Mouse (Mus musculus) megakaryocyte-erythroid progenitor cell, adult 5-6 weeks (primary cell): ENCODE measurements at regions not wholly inside any gene's neighbourhood (a gene's known extent, or its start where the extent isn't known, plus 50 kb on each side); places are given as distances from the start of the nearest gene placed in this dataset.

Source experiments
- ATAC-seq: replicated peaks from 2 replicates; pipeline ENCODE4 v1.8.0; 2016; ENCODE audit warnings: mild to moderate bottlenecking, inconsistent platforms; ENCODE audit not compliant: severe bottlenecking, poor library complexity, low FRiP score, low TSS enrichment

GRCm38 (mm10) chr8:127662776-127663499 lies 599.2 kb downstream of the Pard3 start:
- no peak for ATAC-seq

- ATAC-seq: 0 out of 2 replicates have a peak, but pooled peaks have one; percentile 18
Measured at GRCm38 (mm10) chr8:127666606-127667005, 602.9 kb downstream of the Pard3 start.

GRCm38 (mm10) chr8:127668991-127669390 lies 605.3 kb downstream of the Pard3 start:
- ATAC-seq: no peak

- ATAC-seq: no peak
Measured at GRCm38 (mm10) chr8:127674063-127674462, 610.4 kb downstream of the Pard3 start.

- ATAC-seq: no peak
Measured at GRCm38 (mm10) chr8:127675377-127675776, 611.7 kb downstream of the Pard3 start.

GRCm38 (mm10) chr8:127680205-127680604 lies 616.5 kb downstream of the Pard3 start:
- ATAC-seq: no peak

- ATAC-seq: no peak
Measured at GRCm38 (mm10) chr8:127684213-127684612, 620.5 kb downstream of the Pard3 start.

- no peak for ATAC-seq
Measured at GRCm38 (mm10) chr8:127690792-127691191, 627.1 kb downstream of the Pard3 start.

- no peak for ATAC-seq
Measured at GRCm38 (mm10) chr8:127698404-127698803, 634.7 kb downstream of the Pard3 start.

GRCm38 (mm10) chr8:127704406-127704805 lies 640.7 kb downstream of the Pard3 start:
- no peak for ATAC-seq

GRCm38 (mm10) chr8:127706051-127706835 lies 642.5 kb downstream of the Pard3 start:
- ATAC-seq: no peak

GRCm38 (mm10) chr8:127709439-127709838 lies 645.7 kb downstream of the Pard3 start:
- no peak for ATAC-seq

- no peak for ATAC-seq
Measured at GRCm38 (mm10) chr8:127715097-127715496, 643.3 kb upstream of the Nrp1 start.

GRCm38 (mm10) chr8:127717969-127718368 lies 640.4 kb upstream of the Nrp1 start:
- ATAC-seq: no peak

- no peak for ATAC-seq
Measured at GRCm38 (mm10) chr8:127719881-127720280, 638.5 kb upstream of the Nrp1 start.

GRCm38 (mm10) chr8:127720593-127721290 lies 637.7 kb upstream of the Nrp1 start:
- peak; percentile 69 for ATAC-seq

GRCm38 (mm10) chr8:127721624-127722023 lies 636.8 kb upstream of the Nrp1 start:
- ATAC-seq: no peak

- no peak for ATAC-seq
Measured at GRCm38 (mm10) chr8:127734059-127734458, 624.3 kb upstream of the Nrp1 start.

GRCm38 (mm10) chr8:127742236-127742635 lies 616.2 kb upstream of the Nrp1 start:
- ATAC-seq: no peak

GRCm38 (mm10) chr8:127745221-127745620 lies 613.2 kb upstream of the Nrp1 start:
- no peak for ATAC-seq
